22 mouse cellular contexts compared by ENCODE assay signal in genomic region chr2:19458785-19459184, GRCm38 (mm10). TPM values are rescaled to one million over a fixed set of nuclear protein-coding genes. Genes with fewer than 3 reads are reported as not detected.
"Had no signal": no experiment of that assay in that cellular context is flagged by ENCODE, and none has a peak within 500 bp of the region (broad histone marks: within the 10 kb centered on the region; RNA-seq: fewer than 3 reads in every experiment).

No protein-coding gene starts in this region.

- H3K9ac ChIP-seq: lung, embryonic 14.5 days; midbrain, embryonic 12.5 days; neural tube, embryonic 13.5 days; neural tube, embryonic 15.5 days had no signal

- ATAC-seq: midbrain, embryonic 16.5 days had no signal

- DNase-seq: lung, adult 18-20 months; lung, embryonic 14.5 days; lung, postnatal 10 days; lung, postnatal 4 days; midbrain, embryonic 14.5 days; right cerebral cortex, adult 18-20 months; right cerebral cortex, postnatal 25 days; right cerebral cortex, postnatal 4 days; spleen, adult 18-20 months; thymus, adult 18-20 months; thymus, postnatal 14 days; thymus, postnatal 36 days had no signal

- H3K4me2 ChIP-seq: lung, embryonic 14.5 days; midbrain, embryonic 12.5 days; neural tube, embryonic 13.5 days; neural tube, embryonic 15.5 days had no signal

- H3K36me3 ChIP-seq: midbrain, embryonic 10.5 days; midbrain, embryonic 12.5 days; neural tube, embryonic 13.5 days; neural tube, embryonic 15.5 days had no signal

- H3K9me3 ChIP-seq: midbrain, embryonic 10.5 days; midbrain, embryonic 12.5 days; neural tube, embryonic 13.5 days; neural tube, embryonic 15.5 days had no signal

- H3K4me3 ChIP-seq: midbrain, embryonic 10.5 days; midbrain, embryonic 12.5 days; myocyte; neural tube, embryonic 13.5 days; neural tube, embryonic 15.5 days had no signal

- H3K27ac ChIP-seq: midbrain, embryonic 10.5 days; midbrain, embryonic 12.5 days; neural tube, embryonic 13.5 days; neural tube, embryonic 15.5 days had no signal

RNA-seq across cellular contexts. Expression of gene Ptf1a, which starts 13.3 kb away (rescaled TPM):
- polyA plus RNA-seq: lung, embryonic 14.5 days; lung, embryonic 16.5 days; midbrain, embryonic 16.5 days; myocyte; neural tube, embryonic 15.5 days; small intestine, adult 2 months; stomach, embryonic 14.5 days; thymus, postnatal 0 days had no signal
